Mouse (Mus musculus) lung, postnatal 0 days (tissue): Measurements from ENCODE around the gene Hectd2. TPM values are rescaled to one million over a fixed set of nuclear protein-coding genes. Genes with fewer than 3 reads are reported as not detected.

Experiments
- ATAC-seq: fragments of 200-750 bp; cut with Nextera tagmentation; 2 replicates; pipeline ENCODE4 v1.8.0; 2017; ENCODE audit warnings: moderate library complexity
- DNase-seq: peaks from one replicate; pipeline ENCODE4 v3.0.0-alpha.2; 2016; ENCODE audit warnings: low spot score
- H3K27ac ChIP-seq: fragments of 300-500 bp; sonication (generic); 2 replicates; pipeline ENCODE4 v1.5.1; 2014; ENCODE audit warnings: antibody characterized with exemption, mild to moderate bottlenecking, low read length, mixed read lengths
- H3K27me3 ChIP-seq: fragments of 300-500 bp; sonication (generic); replicated peaks from 2 replicates; pipeline ENCODE4 v1.6.1; 2014; ENCODE audit warnings: low read length, mixed read lengths; ENCODE audit not compliant: insufficient read depth
- H3K36me3 ChIP-seq: fragments of 300-500 bp; sonication (generic); 2 replicates; pipeline ENCODE4 v1.6.1; 2014; ENCODE audit warnings: low read length, mixed read lengths; ENCODE audit not compliant: insufficient read depth
- H3K4me1 ChIP-seq: fragments of 300-500 bp; sonication (generic); 2 replicates; pipeline ENCODE4 v1.6.1; 2014; ENCODE audit warnings: antibody characterized with exemption, low read depth, low read length, mixed read lengths; ENCODE audit not compliant: insufficient read depth
- H3K4me2 ChIP-seq: fragments of 300-500 bp; sonication (generic); replicated peaks from 2 replicates; pipeline ENCODE4 v1.6.1; 2014; ENCODE audit warnings: low read depth, mild to moderate bottlenecking, low read length, moderate library complexity, mixed read lengths
- H3K4me3 ChIP-seq: fragments of 300-500 bp; sonication (generic); 2 replicates; pipeline ENCODE4 v1.5.1; 2014; ENCODE audit warnings: low read depth, low read length
- H3K9ac ChIP-seq: fragments of 300-500 bp; sonication (generic); replicated peaks from 2 replicates; pipeline ENCODE4 v1.6.1; 2014; ENCODE audit warnings: low read depth, mild to moderate bottlenecking
- H3K9me3 ChIP-seq: fragments of 300-500 bp; sonication (generic); 2 replicates; pipeline ENCODE4 v1.6.1; 2016; ENCODE audit warnings: low read length, mixed read lengths
- CTCF ChIP-seq: IDR thresholded peaks from 2 replicates; pipeline ENCODE4 v1.5.1; 2016; ENCODE audit warnings: antibody characterized with exemption, mild to moderate bottlenecking
- EP300 ChIP-seq: IDR thresholded peaks from 2 replicates; pipeline ENCODE4 v1.6.1; 2016; ENCODE audit warnings: antibody characterized with exemption, mild to moderate bottlenecking, control low read depth
- WGBS: fragments of 180-500 bp; shearing (Covaris S2); extraction: QIAGEN DNeasy Blood & Tissue Kit; methylation state at CpG from one replicate; pipeline ENCODE4 v1.1.7; 2014; 5-methylcytosine and 5-hydroxymethylcytosine counted together
- polyA plus RNA-seq: library from polyadenylated mRNA; unstranded; fragments of >200 nt; fragmentation: Nextera tagmentation; extraction: Ambion mirVana; gene quantifications from 2 replicates; pipeline ENCODE4 v1.2.1, GENCODE M21; 2015

The Hectd2 gene
- polyA plus RNA-seq, 1 experiment from 2014 or later, result 1.6 TPM

- Histone ChIP-seq H3K9ac (no peak overlapping the region), H3K4me2 (no peak overlapping the region), H3K27me3 (no peaks in the 10 kb centered on the region), H3K4me1 (no peaks in the 10 kb centered on the region), H3K4me3 (no peak overlapping the region), H3K36me3 (no peaks in the 10 kb centered on the region), H3K9me3 (no peaks in the 10 kb centered on the region), H3K27ac (no peak overlapping the region)
- 64% methylated on average over 9 of the region's 9 CpGs for WGBS
- DNase-seq (no peak), ATAC-seq (no peak)
- TF ChIP-seq EP300 (no peak), CTCF (no peak)
Observed at GRCm38 (mm10) chr19:36629394-36629910, 75.0 kb downstream of the Hectd2 start.

- no peak overlapping the region for H3K27ac ChIP-seq
- no peak for ATAC-seq
- no peak for DNase-seq
- no peak overlapping the region for H3K4me2 ChIP-seq
- H3K36me3 ChIP-seq, result no peaks in the 10 kb centered on the region
- no peak overlapping the region for H3K9ac ChIP-seq
- TF ChIP-seq EP300 (no peak), CTCF (no peak)
- no peak overlapping the region for H3K4me3 ChIP-seq
- H3K9me3 ChIP-seq, result no peaks in the 10 kb centered on the region
- H3K4me1 ChIP-seq, result no peaks in the 10 kb centered on the region
- no peaks in the 10 kb centered on the region for H3K27me3 ChIP-seq
- 87% methylated on average over 5 of the region's 5 CpGs for WGBS
Observed at GRCm38 (mm10) chr19:36630361-36630760, 75.9 kb downstream of the Hectd2 start.

GRCm38 (mm10) chr19:36634771-36635170 is 80.3 kb downstream of the Hectd2 start:
- ATAC-seq (no peak), DNase-seq (no peak)
- no peak overlapping the region for H3K27ac ChIP-seq
- no peak overlapping the region for H3K4me3 ChIP-seq
- no peaks in the 10 kb centered on the region for H3K36me3 ChIP-seq
- H3K9ac ChIP-seq, result no peak overlapping the region
- H3K4me1 ChIP-seq, result no peaks in the 10 kb centered on the region
- TF ChIP-seq CTCF (no peak), EP300 (no peak)
- no peak overlapping the region for H3K4me2 ChIP-seq
- no peaks in the 10 kb centered on the region for H3K9me3 ChIP-seq
- no peaks in the 10 kb centered on the region for H3K27me3 ChIP-seq
- 58% methylated on average over 7 of the region's 7 CpGs for WGBS

GRCm38 (mm10) chr19:36637223-36637622 is 82.8 kb downstream of the Hectd2 start:
- no peak overlapping the region for H3K27ac ChIP-seq
- H3K4me3 ChIP-seq, result no peak overlapping the region
- H3K4me1 ChIP-seq, result peaks cover 4% of the 10 kb centered on the region; the same call in 1 of the 2 replicates
- no peak for TF ChIP-seq EP300
- no peak for TF ChIP-seq CTCF
- no peak overlapping the region for H3K4me2 ChIP-seq
- H3K36me3 ChIP-seq, result no peaks in the 10 kb centered on the region
- WGBS, result 86% methylated on average over 3 of the region's 3 CpGs
- H3K27me3 ChIP-seq, result no peaks in the 10 kb centered on the region
- no peak for DNase-seq
- no peak overlapping the region for H3K9ac ChIP-seq
- ATAC-seq, result no peak
- no peaks in the 10 kb centered on the region for H3K9me3 ChIP-seq

GRCm38 (mm10) chr19:36637948-36638587 is 83.6 kb downstream of the Hectd2 start:
- no peak overlapping the region for H3K27ac ChIP-seq
- H3K27me3 ChIP-seq, result no peaks in the 10 kb centered on the region
- H3K4me2 ChIP-seq, result no peak overlapping the region
- DNase-seq, result no peak
- H3K9ac ChIP-seq, result no peak overlapping the region
- ATAC-seq, result no peak
- TF ChIP-seq EP300 (no peak), CTCF (no peak)
- no peak overlapping the region for H3K4me3 ChIP-seq
- 84% methylated on average over 7 of the region's 7 CpGs for WGBS
- H3K4me1 ChIP-seq, result peaks cover 4% of the 10 kb centered on the region; the same call in 1 of the 2 replicates
- 0 out of 2 replicates have a peak, but pooled peaks cover 3% of the 10 kb centered on the region for H3K9me3 ChIP-seq
- H3K36me3 ChIP-seq, result no peaks in the 10 kb centered on the region

GRCm38 (mm10) chr19:36639072-36639471 is 84.6 kb downstream of the Hectd2 start:
- DNase-seq, result no peak
- Histone ChIP-seq H3K9me3 (0 out of 2 replicates have a peak, but pooled peaks cover 3% of the 10 kb centered on the region), H3K27ac (no peak overlapping the region), H3K4me2 (no peak overlapping the region), H3K9ac (no peak overlapping the region), H3K36me3 (no peaks in the 10 kb centered on the region), H3K4me3 (no peak overlapping the region), H3K27me3 (no peaks in the 10 kb centered on the region), H3K4me1 (peaks cover 4% of the 10 kb centered on the region; the same call in 1 of the 2 replicates)
- no peak for ATAC-seq
- WGBS, result 83% methylated on average over 9 of the region's 9 CpGs
- TF ChIP-seq EP300 (no peak), CTCF (no peak)
